Mouse (Mus musculus): ENCODE results near the gene Hoxb7. TPM values are rescaled to one million over a fixed set of nuclear protein-coding genes. Genes with fewer than 3 reads are reported as not detected.

Gene Hoxb7
- total RNA-seq, 2 experiments from 2014 or later = not detected

DNA sequence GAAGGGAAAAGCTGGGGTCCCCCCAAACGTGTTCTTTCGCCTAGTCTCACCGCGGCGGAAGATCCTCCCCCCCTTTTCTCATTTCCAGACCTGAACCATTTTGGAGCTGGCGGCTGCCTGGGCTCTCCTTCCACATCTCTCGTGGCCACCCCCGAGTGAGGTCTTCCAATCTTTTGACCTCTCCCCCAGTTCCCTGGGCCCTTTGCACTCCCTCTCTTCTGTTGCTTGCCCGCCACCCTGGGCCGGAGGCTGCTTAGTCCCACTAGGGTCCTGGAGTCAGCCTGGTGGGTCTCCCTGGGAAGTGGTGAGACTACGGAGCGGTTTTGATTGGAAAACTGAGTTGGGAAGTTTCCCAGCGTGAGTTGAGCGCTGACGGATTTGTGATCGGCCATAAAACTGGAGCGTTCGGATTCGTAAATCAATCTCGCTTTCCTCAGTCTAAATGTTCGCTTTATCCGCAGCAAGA lies 39.4 kb downstream of the Hoxb7 start:
- ATAC-seq (replicated peaks; ENCODE audit: low FRiP score, poor library complexity, severe bottlenecking) = no peak

DNA sequence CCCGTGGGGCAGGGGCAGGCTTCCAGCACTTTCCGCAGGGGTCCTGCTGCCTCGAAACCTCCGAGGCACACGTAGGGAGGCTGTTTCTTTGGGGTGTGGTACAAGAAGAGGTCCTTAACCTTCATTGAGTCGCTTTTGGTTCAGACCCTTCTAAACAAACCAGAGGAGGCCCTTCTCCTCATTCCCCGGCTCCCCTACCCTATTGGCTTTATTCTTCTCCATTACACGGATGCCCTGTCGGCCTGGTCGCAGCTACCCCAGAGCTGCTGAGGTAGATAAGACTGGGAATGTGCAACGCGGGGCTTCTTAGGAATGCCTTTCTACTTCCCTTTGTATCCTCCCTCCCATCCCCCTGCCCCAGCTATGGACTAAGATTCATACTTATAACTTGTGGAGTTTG lies 40.3 kb downstream of the Hoxb7 start:
- no peak for ATAC-seq (replicated peaks; ENCODE audit: low FRiP score, poor library complexity, severe bottlenecking)

DNA sequence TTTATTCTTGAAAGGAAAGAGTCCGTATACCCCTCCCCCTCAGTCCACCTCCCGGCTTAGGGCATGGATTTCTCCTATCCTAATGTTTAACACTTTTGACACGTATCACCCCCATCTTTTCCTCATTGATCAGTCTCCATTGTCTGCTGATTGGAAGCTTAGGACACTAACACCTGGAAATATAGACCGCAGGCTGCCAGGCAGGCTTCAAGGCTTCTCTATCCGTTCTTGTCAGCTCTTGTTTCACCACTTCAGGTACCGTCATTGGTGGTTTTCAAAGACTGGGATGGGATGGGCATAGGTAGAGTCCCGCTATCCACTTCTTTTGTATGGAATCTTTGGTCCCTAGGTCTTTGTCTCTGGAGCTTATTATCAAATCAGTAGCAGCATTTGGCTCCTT lies 40.7 kb downstream of the Hoxb7 start:
- no peak for ATAC-seq (replicated peaks; ENCODE audit: low FRiP score, poor library complexity, severe bottlenecking)

DNA sequence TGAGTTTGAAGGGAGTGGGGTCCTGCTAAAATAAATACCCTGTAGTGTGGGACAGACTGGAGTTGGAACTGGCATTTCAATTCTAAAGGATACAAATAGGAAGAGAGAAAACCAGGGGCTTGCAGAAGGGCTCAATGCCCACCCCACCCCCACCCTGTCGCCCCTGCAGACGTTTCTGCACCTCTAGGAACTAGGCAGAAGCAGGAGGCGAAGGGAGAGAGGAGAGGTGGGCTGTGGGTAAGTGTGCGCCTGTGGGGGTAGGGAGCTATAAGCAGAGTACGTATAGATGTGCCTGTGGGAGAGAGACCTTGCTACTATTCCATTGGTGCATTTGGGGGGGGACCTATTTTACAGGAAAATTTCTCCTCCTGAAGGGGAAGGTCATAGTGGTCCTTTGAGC lies 41.3 kb downstream of the Hoxb7 start:
- ATAC-seq (replicated peaks; ENCODE audit: low FRiP score, poor library complexity, severe bottlenecking) = no peak

DNA sequence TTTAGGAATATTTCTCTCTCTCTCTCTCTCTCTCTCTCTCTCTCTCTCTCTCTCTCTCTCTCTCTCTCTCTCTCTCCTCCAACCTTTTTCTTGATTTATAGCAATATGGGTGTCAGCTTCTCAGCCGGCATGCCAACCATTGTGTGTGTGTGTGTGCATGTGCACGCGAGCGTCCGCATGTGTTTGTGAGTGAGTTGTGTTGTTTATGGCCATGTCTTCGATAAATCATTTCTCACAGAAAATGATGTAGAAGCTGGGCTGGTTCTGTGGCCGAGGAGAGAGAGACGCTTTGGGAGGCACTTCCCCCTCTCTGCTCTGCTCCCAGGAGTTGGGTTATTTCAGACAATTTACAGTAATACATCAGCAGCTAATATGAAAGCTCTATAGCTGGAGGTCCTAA lies 42.2 kb downstream of the Hoxb7 start:
- no peak for ATAC-seq (replicated peaks; ENCODE audit: low FRiP score, poor library complexity, severe bottlenecking)

DNA sequence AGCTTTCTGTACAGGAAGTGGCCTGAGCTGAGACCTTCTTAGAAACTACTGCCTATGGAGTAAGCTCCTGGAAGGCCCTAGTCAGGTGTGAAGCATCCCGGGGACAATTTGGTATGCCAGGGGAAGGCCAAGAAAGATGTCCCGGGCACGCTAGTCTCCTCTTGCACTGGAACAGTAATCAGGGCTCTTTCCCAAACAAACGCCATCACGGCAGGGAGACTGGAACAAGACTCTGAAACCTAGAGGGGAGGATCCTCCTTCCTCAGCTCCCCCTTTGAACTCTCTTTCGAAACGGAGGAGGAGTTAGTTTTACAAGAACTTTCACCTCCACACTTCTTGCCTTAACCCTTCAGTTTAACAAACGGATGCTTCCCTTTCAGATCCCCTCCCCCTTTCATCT lies 45.7 kb downstream of the Hoxb7 start:
- ATAC-seq (replicated peaks; ENCODE audit: low FRiP score, poor library complexity, severe bottlenecking) = no peak

DNA sequence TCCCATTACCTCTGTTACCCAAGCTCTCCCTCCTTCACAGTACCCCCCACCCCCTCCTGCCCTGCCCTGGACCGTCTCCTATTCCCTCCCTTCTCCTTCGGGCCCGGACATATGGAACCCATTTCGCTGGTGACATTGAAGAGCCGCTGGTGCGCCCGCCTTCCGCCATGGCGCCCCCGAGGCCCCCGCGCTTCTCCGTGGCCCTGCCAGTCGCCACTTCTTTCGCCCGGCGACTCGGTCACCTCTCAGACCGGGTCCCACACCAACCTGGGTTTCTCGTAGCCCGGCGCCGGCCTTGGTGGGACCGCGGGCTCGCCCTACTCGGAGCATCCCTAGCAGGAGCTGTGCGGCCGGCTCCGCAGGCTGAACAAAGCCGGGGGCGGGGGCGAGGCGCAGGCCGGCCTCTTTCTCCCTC lies 46.2 kb downstream of the Hoxb7 start:
- no peak for ATAC-seq (replicated peaks; ENCODE audit: low FRiP score, poor library complexity, severe bottlenecking)

DNA sequence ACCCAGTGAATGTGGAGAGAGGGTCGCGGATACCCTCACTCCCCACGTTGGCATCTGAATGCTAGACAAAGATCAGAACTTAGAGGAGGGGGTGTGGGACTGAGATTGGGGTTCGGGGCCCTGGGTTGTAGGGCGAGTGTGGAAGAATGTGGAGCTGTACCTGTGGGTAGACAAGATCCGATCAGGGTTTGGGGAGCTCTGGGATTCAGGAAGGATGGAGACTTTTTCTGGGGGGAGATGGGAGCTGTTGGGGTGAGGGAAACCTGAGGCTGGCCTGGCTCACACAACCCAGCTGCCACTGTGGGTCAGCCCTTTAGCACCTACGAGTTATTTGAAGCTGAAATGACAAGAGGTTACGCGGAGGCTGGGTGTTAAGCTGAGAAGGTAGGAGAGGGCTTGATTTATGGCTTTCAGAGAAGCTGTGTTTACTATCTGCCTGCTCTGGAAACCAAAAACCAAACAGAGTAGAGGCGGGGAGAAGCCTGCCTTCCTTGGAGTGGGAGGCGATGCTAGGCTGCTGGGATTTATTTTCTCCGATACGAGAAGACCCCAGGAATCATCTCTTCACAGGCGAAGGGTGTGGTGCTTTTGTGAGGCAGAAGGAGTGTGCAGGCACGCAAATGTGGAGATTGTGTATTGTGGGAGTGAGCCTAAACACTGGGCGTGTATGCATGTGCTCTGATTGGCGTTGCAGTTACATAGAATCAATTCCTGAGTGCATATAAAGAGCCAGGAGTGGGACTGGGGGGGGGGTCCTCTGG lies 47.0 kb downstream of the Hoxb7 start:
- ATAC-seq (replicated peaks; ENCODE audit: low FRiP score, poor library complexity, severe bottlenecking) = no peak

DNA sequence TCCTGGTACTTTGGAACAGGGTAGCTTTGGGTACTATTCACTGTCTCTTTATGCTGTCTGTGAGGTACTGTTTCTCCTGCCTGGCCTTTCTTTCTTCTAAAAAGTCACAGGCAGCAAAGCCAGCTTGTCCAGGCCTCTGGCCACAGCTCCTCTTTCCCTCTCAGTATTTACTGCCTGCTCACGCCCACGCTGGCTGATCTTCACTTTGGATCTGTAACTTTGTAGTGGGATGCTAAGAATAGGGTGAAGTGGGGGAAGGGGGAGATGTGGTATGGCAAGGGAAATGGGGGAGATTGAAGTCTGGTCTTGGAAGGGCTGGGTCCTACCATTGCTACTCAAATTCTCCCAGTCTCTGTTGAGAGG lies 47.6 kb downstream of the Hoxb7 start:
- no peak for ATAC-seq (replicated peaks; ENCODE audit: low FRiP score, poor library complexity, severe bottlenecking)

DNA sequence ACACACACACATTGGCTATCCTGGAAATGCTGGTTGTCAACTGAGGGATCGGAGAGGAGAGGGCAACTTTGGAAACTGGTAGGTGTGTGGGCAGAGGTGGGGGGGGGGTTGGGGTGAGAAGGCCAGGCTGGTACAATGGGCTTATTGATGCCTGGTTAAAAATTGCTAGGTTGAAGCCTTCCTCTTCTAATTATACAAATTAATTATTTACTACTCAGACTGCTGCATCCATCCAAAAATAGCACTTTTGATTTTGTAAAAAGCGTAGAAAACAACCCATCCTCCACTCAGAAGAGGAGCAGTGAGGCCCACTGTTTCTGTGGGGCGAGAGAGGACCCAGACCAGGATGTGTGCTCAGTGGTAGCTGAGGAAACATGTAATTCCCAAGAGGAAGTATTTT lies 48.6 kb downstream of the Hoxb7 start:
- no peak for ATAC-seq (replicated peaks; ENCODE audit: low FRiP score, poor library complexity, severe bottlenecking)

DNA sequence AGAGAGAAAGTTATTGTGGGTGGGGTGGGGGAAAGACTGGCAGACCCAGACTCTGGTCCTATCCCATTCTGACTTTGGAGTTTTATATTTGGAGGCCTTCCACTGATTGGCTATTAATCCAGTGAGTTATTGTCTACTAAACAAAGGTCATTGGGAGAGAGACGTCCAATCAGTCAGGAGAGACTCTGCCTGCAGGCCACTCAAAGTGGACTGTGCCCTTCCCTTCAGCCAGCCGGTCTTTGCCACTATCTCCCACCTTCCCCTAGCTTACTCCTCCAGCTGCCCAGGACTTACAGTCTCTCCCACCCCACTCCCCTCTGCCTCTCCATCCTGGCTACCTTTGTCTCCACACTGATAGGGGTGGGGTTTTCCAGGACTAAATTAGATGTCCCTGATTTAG lies 50.2 kb downstream of the Hoxb7 start:
- no peak for ATAC-seq (replicated peaks; ENCODE audit: low FRiP score, poor library complexity, severe bottlenecking)

DNA sequence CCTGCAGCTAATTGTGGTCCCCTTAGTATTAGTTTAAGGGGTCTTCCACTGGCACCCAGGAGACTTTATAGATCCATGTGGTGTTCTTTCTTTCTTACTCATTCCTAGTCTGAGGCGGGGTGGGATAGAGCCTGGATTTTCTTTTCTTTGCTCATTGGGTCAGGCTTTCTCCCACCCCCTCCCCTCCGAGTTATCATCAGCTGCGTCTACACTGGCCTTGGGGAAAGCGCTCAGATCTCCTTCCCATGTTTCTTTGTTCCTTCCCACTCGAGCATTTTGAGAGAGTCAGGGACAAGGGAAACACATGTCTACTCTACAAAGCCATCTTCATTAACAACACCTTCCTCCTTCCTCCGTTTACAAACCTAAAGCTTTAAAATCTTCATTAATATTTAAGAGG lies 50.6 kb downstream of the Hoxb7 start:
- ATAC-seq (replicated peaks; ENCODE audit: low FRiP score, poor library complexity, severe bottlenecking) = no peak

DNA sequence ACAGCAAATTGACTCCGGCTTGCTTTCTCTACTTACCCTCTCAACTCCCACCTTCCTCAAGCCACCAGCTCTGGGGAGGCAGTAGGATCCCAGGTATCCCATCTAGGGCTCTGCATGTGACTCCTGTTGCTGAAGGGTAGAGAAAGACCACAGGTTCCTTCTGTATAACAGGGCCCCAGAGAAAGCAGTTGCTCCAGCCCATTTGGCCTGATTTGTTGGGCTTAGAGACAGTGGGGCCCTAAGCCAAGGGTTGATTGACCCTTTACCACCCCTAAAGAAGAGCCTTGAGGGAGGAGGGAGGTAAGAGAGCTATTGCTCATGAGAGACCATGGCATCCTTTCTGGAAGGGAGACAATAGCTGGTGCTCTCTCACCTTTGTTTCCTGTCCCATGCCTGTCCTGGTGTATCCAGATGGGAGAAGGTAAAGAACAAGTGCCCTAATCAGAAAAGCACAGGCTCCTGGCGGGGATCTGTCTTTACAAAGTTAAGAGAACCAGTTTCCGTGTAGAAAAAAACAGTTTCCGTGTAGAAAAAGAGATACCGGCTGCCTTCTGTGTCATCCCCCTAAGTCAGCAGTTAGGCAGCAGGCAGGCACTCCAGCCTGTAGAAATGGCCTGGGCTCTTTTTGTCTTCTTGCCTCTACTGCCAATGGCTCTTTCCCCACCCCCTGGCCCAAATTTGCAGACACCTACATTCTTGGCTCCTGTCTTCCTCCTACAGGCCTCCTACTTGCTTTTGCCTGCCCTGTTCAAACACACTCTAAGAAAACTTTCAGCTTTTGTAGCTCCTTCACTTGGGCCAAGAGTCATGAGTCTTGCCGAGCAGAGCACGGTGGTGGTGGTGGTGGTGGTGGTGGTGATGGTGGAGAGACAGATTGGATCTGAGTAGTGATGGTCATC lies 52.8 kb downstream of the Hoxb7 start:
- no peak for ATAC-seq (replicated peaks; ENCODE audit: low FRiP score, poor library complexity, severe bottlenecking)

Other genes starting within 250 kb of the Hoxb7 start
- gene Ube2z, start 221.2 kb upstream of the Hoxb7 start, total RNA-seq (2015; ENCODE audit: low replicate concordance) = 7.1 TPM in 2 replicates
- gene Ube2z, start 221.2 kb upstream of the Hoxb7 start, total RNA-seq (2017; ENCODE audit: low replicate concordance) = 9.2 and 10.3 TPM in 2 replicates
- gene Atp5g1, start 211.0 kb upstream of the Hoxb7 start, total RNA-seq (2015; ENCODE audit: low replicate concordance) = 127 and 128 TPM in 2 replicates
- gene Atp5g1, start 211.0 kb upstream of the Hoxb7 start, total RNA-seq (2017; ENCODE audit: low replicate concordance) = 4.8 and 21.7 TPM in 2 replicates
- not detected in 2 replicates for gene Calcoco2, start 174.7 kb upstream of the Hoxb7 start, total RNA-seq (2015; ENCODE audit: low replicate concordance)
- gene Calcoco2, start 174.7 kb upstream of the Hoxb7 start, total RNA-seq (2017; ENCODE audit: low replicate concordance) = 0.17 TPM in 1 of 2 replicates, not detected in the other
- gene Ttll6, start 152.8 kb upstream of the Hoxb7 start, total RNA-seq (2015; ENCODE audit: low replicate concordance) = not detected in 2 replicates
- not detected in 2 replicates for gene Ttll6, start 152.8 kb upstream of the Hoxb7 start, total RNA-seq (2017; ENCODE audit: low replicate concordance)
- not detected in 2 replicates for gene Hoxb13, start 92.3 kb upstream of the Hoxb7 start, total RNA-seq (2015; ENCODE audit: low replicate concordance)
- not detected in 2 replicates for gene Hoxb13, start 92.3 kb upstream of the Hoxb7 start, total RNA-seq (2017; ENCODE audit: low replicate concordance)
- not detected in 2 replicates for gene Hoxb9, start 15.2 kb upstream of the Hoxb7 start, total RNA-seq (2015; ENCODE audit: low replicate concordance)
- 0.56 TPM in 1 of 2 replicates, not detected in the other for gene Hoxb9, start 15.2 kb upstream of the Hoxb7 start, total RNA-seq (2017; ENCODE audit: low replicate concordance)
- gene Hoxb8, start 4.7 kb upstream of the Hoxb7 start, total RNA-seq (2015; ENCODE audit: low replicate concordance) = not detected in 2 replicates
- not detected in 2 replicates for gene Hoxb8, start 4.7 kb upstream of the Hoxb7 start, total RNA-seq (2017; ENCODE audit: low replicate concordance)
- not detected in 2 replicates for gene Hoxb6, start 5.9 kb downstream of the Hoxb7 start, total RNA-seq (2015; ENCODE audit: low replicate concordance)
- gene Hoxb6, start 5.9 kb downstream of the Hoxb7 start, total RNA-seq (2017; ENCODE audit: low replicate concordance) = not detected in 2 replicates
- gene Hoxb5, start 16.7 kb downstream of the Hoxb7 start, total RNA-seq (2015; ENCODE audit: low replicate concordance) = not detected in 2 replicates
- not detected in 2 replicates for gene Hoxb5, start 16.7 kb downstream of the Hoxb7 start, total RNA-seq (2017; ENCODE audit: low replicate concordance)
- gene Hoxb4, start 31.6 kb downstream of the Hoxb7 start, total RNA-seq (2015; ENCODE audit: low replicate concordance) = 0.63 TPM in 1 of 2 replicates, not detected in the other
- 0.56 and 0.77 TPM in 2 replicates for gene Hoxb4, start 31.6 kb downstream of the Hoxb7 start, total RNA-seq (2017; ENCODE audit: low replicate concordance)
- not detected in 2 replicates for gene Hoxb3, start 36.7 kb downstream of the Hoxb7 start, total RNA-seq (2015; ENCODE audit: low replicate concordance)
- not detected in 2 replicates for gene Hoxb3, start 36.7 kb downstream of the Hoxb7 start, total RNA-seq (2017; ENCODE audit: low replicate concordance)
- gene Hoxb2, start 63.9 kb downstream of the Hoxb7 start, total RNA-seq (2015; ENCODE audit: low replicate concordance) = not detected in 2 replicates
- gene Hoxb2, start 63.9 kb downstream of the Hoxb7 start, total RNA-seq (2017; ENCODE audit: low replicate concordance) = not detected in 2 replicates
- gene Hoxb1, start 79.1 kb downstream of the Hoxb7 start, total RNA-seq (2015; ENCODE audit: low replicate concordance) = not detected in 2 replicates
- not detected in 2 replicates for gene Hoxb1, start 79.1 kb downstream of the Hoxb7 start, total RNA-seq (2017; ENCODE audit: low replicate concordance)
- gene Skap1, start 178.0 kb downstream of the Hoxb7 start, total RNA-seq (2015; ENCODE audit: low replicate concordance) = not detected in 2 replicates
- gene Skap1, start 178.0 kb downstream of the Hoxb7 start, total RNA-seq (2017; ENCODE audit: low replicate concordance) = 2.6 TPM in 1 of 2 replicates, not detected in the other

Measured in erythroblast, adult 5-6 weeks (primary cell).